Mouse (Mus musculus) duodenum, adult 2 months (tissue): ENCODE data around the gene Gm14444. TPM values are rescaled to one million over a fixed set of nuclear protein-coding genes. Genes with fewer than 3 reads are reported as not detected.

Source experiments
- polyA plus RNA-seq: library from polyadenylated mRNA; depleted of rRNA; stranded (reverse); fragments of >200 nt; gene quantifications from 2 replicates; pipeline ENCODE4 v1.2.3, GENCODE M21; 2012; ENCODE audit warnings: low replicate concordance; rRNA removed

Gm14444 gene
- not detected in 2 replicates for polyA plus RNA-seq

GRCm38 (mm10) chr2:175010022-175010421 lies at the start of gene Gm14444:
Gm14444 (plus strand) TSS chr2:175010241.

GRCm38 (mm10) chr2:175067681-175068261 lies 57.7 kb downstream of the Gm14444 start, which contains the start of gene Gm14393:
Gm14393 (minus strand) TSS chr2:175067781.

Other genes with a start within 250 kb of the Gm14444 start
- 4.2 and 6.0 TPM in 2 replicates for gene Edn3, start 249.6 kb upstream of the Gm14444 start, polyA plus RNA-seq
- gene Gm14393, start 57.5 kb downstream of the Gm14444 start, polyA plus RNA-seq: not detected in 2 replicates
- gene Gm14399, start 131.8 kb downstream of the Gm14444 start, polyA plus RNA-seq: not detected in 2 replicates
- gene Gm14443, start 165.6 kb downstream of the Gm14444 start, polyA plus RNA-seq: not detected in 2 replicates
- 0.77 and 1.5 TPM in 2 replicates for gene Gm14391, start 196.7 kb downstream of the Gm14444 start, polyA plus RNA-seq